Mouse (Mus musculus) thymus, adult 2 months (tissue): Measurements from ENCODE around the gene Mill2.

Experiments used
- CTCF ChIP-seq: fragments of 200-500 bp; IDR thresholded peaks from 2 replicates; pipeline ENCODE4 v1.5.1; 2012; ENCODE audit warnings: mild to moderate bottlenecking, control low read depth, low read length, moderate library complexity, borderline replicate concordance; ENCODE audit not compliant: control insufficient read depth, poor library complexity, insufficient read depth; ENCODE audit errors: extremely low read depth
- POLR2A ChIP-seq: fragments of 200-500 bp; IDR thresholded peaks from 2 replicates; pipeline ENCODE4 v1.6.1; 2012; ENCODE audit warnings: mild to moderate bottlenecking, low read length, control low read depth, moderate library complexity; ENCODE audit not compliant: control insufficient read depth, poor library complexity, insufficient read depth; ENCODE audit errors: extremely low read depth

GRCm38 (mm10) chr7:18828592-18828991 lies 11.2 kb upstream of the Mill2 start:
- no peak for TF ChIP-seq POLR2A
- no peak for TF ChIP-seq CTCF
